Mouse (Mus musculus): ENCODE results near the gene Tcf20. TPM values are rescaled to one million over a fixed set of nuclear protein-coding genes. Genes with fewer than 3 reads are reported as not detected.

Tcf20 gene
- polyA plus RNA-seq, 1 experiment from 2014 or later: 3.9 TPM

GRCm38 (mm10) chr15:82963090-82963489, 24.6 kb downstream of the Tcf20 start:
- TF ChIP-seq CTCF (IDR thresholded peaks at IDR 0.05; ENCODE audit: low read depth): no peak
- no peak for ATAC-seq
- no peaks in the 10 kb centered on the region for H3K36me3 ChIP-seq (ENCODE audit: control insufficient read depth, insufficient read depth)
- WGBS: 6% methylated on average over 19 of the region's 39 CpGs
- H3K27me3 ChIP-seq (replicated peaks; ENCODE audit: control insufficient read depth, insufficient read depth, low read length): peaks cover 41% of the 10 kb centered on the region
- H3K4me1 ChIP-seq (replicated peaks; ENCODE audit: control insufficient read depth, insufficient read depth, low read length): peaks cover 5% of the 10 kb centered on the region; the same call in 1 of the 2 replicates
- H3K9me3 ChIP-seq (ENCODE audit: control insufficient read depth): no peaks in the 10 kb centered on the region
- no peak overlapping the region for H3K27ac ChIP-seq (ENCODE audit: low read depth, low read length)
- H3K4me2 ChIP-seq (replicated peaks; ENCODE audit: low read depth): peak overlapping the region; percentile 79
- H3K9ac ChIP-seq (ENCODE audit: low read depth, low read length): no peak overlapping the region
- H3K4me3 ChIP-seq (ENCODE audit: low read depth, low read length): peak overlapping the region; percentile 37

- Histone ChIP-seq H3K9me3 (ENCODE audit: control insufficient read depth) (no peaks in the 10 kb centered on the region), H3K4me1 (replicated peaks; ENCODE audit: control insufficient read depth, insufficient read depth, low read length) (peaks cover 5% of the 10 kb centered on the region; the same call in 1 of the 2 replicates), H3K9ac (ENCODE audit: low read depth, low read length) (no peak overlapping the region), H3K27me3 (replicated peaks; ENCODE audit: control insufficient read depth, insufficient read depth, low read length) (peaks cover 42% of the 10 kb centered on the region), H3K27ac (ENCODE audit: low read depth, low read length) (no peak overlapping the region), H3K4me2 (replicated peaks; ENCODE audit: low read depth) (peak overlapping the region; percentile 79), H3K36me3 (ENCODE audit: control insufficient read depth, insufficient read depth) (no peaks in the 10 kb centered on the region), H3K4me3 (ENCODE audit: low read depth, low read length) (peak overlapping the region; percentile 37)
- 58% methylated on average over 4 of the region's 4 CpGs for WGBS
- TF ChIP-seq CTCF (IDR thresholded peaks at IDR 0.05; ENCODE audit: low read depth): no peak
- ATAC-seq: no peak
Measured at GRCm38 (mm10) chr15:82962536-82962935, 25.1 kb downstream of the Tcf20 start.

- no peaks in the 10 kb centered on the region for H3K36me3 ChIP-seq (ENCODE audit: control insufficient read depth, insufficient read depth)
- no peak for ATAC-seq
- H3K4me1 ChIP-seq (replicated peaks; ENCODE audit: control insufficient read depth, insufficient read depth, low read length): peaks cover 5% of the 10 kb centered on the region; the same call in 1 of the 2 replicates
- no peak overlapping the region for H3K4me3 ChIP-seq (ENCODE audit: low read depth, low read length)
- H3K9me3 ChIP-seq (ENCODE audit: control insufficient read depth): no peaks in the 10 kb centered on the region
- H3K27ac ChIP-seq (ENCODE audit: low read depth, low read length): no peak overlapping the region
- peaks cover 42% of the 10 kb centered on the region for H3K27me3 ChIP-seq (replicated peaks; ENCODE audit: control insufficient read depth, insufficient read depth, low read length)
- WGBS: 12% methylated on average over 25 of the region's 26 CpGs
- TF ChIP-seq CTCF (IDR thresholded peaks at IDR 0.05; ENCODE audit: low read depth): no peak
- peak overlapping the region; percentile 47 for H3K4me2 ChIP-seq (replicated peaks; ENCODE audit: low read depth)
- no peak overlapping the region for H3K9ac ChIP-seq (ENCODE audit: low read depth, low read length)
Measured at GRCm38 (mm10) chr15:82960786-82961561, 26.7 kb downstream of the Tcf20 start.

GRCm38 (mm10) chr15:82959151-82959550, 28.5 kb downstream of the Tcf20 start:
- peaks cover 5% of the 10 kb centered on the region; the same call in 1 of the 2 replicates for H3K4me1 ChIP-seq (replicated peaks; ENCODE audit: control insufficient read depth, insufficient read depth, low read length)
- H3K27ac ChIP-seq (ENCODE audit: low read depth, low read length): no peak overlapping the region
- no peak for TF ChIP-seq CTCF (IDR thresholded peaks at IDR 0.05; ENCODE audit: low read depth)
- H3K9ac ChIP-seq (ENCODE audit: low read depth, low read length): no peak overlapping the region
- H3K27me3 ChIP-seq (replicated peaks; ENCODE audit: control insufficient read depth, insufficient read depth, low read length): peaks cover 39% of the 10 kb centered on the region
- WGBS: 48% methylated on average over 12 of the region's 12 CpGs
- no peak for ATAC-seq
- H3K4me2 ChIP-seq (replicated peaks; ENCODE audit: low read depth): no peak overlapping the region
- H3K4me3 ChIP-seq (ENCODE audit: low read depth, low read length): no peak overlapping the region
- no peaks in the 10 kb centered on the region for H3K9me3 ChIP-seq (ENCODE audit: control insufficient read depth)
- no peaks in the 10 kb centered on the region for H3K36me3 ChIP-seq (ENCODE audit: control insufficient read depth, insufficient read depth)

GRCm38 (mm10) chr15:82958253-82958701, 29.4 kb downstream of the Tcf20 start:
- Histone ChIP-seq H3K27ac (ENCODE audit: low read depth, low read length) (no peak overlapping the region), H3K27me3 (replicated peaks; ENCODE audit: control insufficient read depth, insufficient read depth, low read length) (peaks cover 39% of the 10 kb centered on the region), H3K4me1 (replicated peaks; ENCODE audit: control insufficient read depth, insufficient read depth, low read length) (peaks cover 5% of the 10 kb centered on the region; the same call in 1 of the 2 replicates), H3K4me3 (ENCODE audit: low read depth, low read length) (no peak overlapping the region), H3K4me2 (replicated peaks; ENCODE audit: low read depth) (0 out of 2 replicates have a peak overlapping the region, but pooled peaks have one; percentile 30), H3K9me3 (ENCODE audit: control insufficient read depth) (no peaks in the 10 kb centered on the region), H3K9ac (ENCODE audit: low read depth, low read length) (no peak overlapping the region), H3K36me3 (ENCODE audit: control insufficient read depth, insufficient read depth) (no peaks in the 10 kb centered on the region)
- ATAC-seq: no peak
- TF ChIP-seq CTCF (IDR thresholded peaks at IDR 0.05; ENCODE audit: low read depth): no peak
- WGBS: 31% methylated on average over 16 of the region's 16 CpGs

DNA sequence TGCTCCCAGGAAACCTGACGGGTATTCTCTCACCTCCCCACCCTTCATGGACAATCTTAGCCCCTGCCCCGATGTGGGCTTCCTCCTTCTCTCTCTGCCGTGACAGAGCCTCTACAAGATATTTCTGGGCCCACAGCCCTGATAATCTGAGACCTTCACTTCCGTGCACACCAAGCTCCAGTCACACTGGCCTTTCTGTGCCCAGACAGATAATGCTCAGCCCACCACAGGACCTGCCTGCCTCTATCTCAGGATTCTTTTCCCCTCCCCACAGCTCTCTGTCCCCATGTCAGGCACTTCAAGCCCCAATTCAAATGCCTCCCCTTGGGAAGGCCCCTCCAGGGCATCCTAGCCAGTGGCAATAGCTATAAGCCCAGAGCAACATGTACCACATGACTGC, 31.0 kb downstream of the Tcf20 start:
- Histone ChIP-seq H3K4me3 (ENCODE audit: low read depth, low read length) (no peak overlapping the region), H3K4me1 (replicated peaks; ENCODE audit: control insufficient read depth, insufficient read depth, low read length) (peaks cover 5% of the 10 kb centered on the region; the same call in 1 of the 2 replicates), H3K4me2 (replicated peaks; ENCODE audit: low read depth) (no peak overlapping the region), H3K9ac (ENCODE audit: low read depth, low read length) (no peak overlapping the region), H3K27ac (ENCODE audit: low read depth, low read length) (no peak overlapping the region), H3K27me3 (replicated peaks; ENCODE audit: control insufficient read depth, insufficient read depth, low read length) (peaks cover 24% of the 10 kb centered on the region), H3K9me3 (ENCODE audit: control insufficient read depth) (no peaks in the 10 kb centered on the region), H3K36me3 (ENCODE audit: control insufficient read depth, insufficient read depth) (no peaks in the 10 kb centered on the region)
- ATAC-seq: no peak
- 80% methylated on average over 4 of the region's 4 CpGs for WGBS
- TF ChIP-seq CTCF (IDR thresholded peaks at IDR 0.05; ENCODE audit: low read depth): no peak
